Mouse (Mus musculus) embryonic stem cell, embryonic (primary cell): ENCODE measurements around the gene Mov10.

ENCODE experiments used
- CTCF ChIA-PET, 4 experiments: fragments of 300-600 bp in 2 of 4; fragments of 350-600 bp in 2 of 4; sonication (Branson Sonifier 250); formaldehyde crosslinking; loops; one replicate each; lab custom pipeline; 2022; ENCODE audit warnings: inconsistent platforms in 2 of 4; lab: Charles Lee
- POLR2A ChIA-PET, 4 experiments: fragments of 300-600 bp in 2 of 4; fragments of 350-600 bp in 2 of 4; sonication (Branson Sonifier 250); formaldehyde crosslinking; loops; one replicate each; lab custom pipeline; 2022; ENCODE audit warnings: antibody characterized with exemption in 4 of 4, inconsistent platforms in 1 of 4; lab: Charles Lee

Gene Mov10

GRCm38 (mm10) chr3:104817991-104818748 is at the start of gene Mov10:
TSS of gene Mov10 (minus strand) at chr3:104818563.
- POLR2A ChIA-PET: interaction anchor here (0.6 to 6.1 kb wide), 39 partner anchors 9 to 307 kb away, joined by 3 to 62 read pairs (median 4); partner anchors contain the start of genes Capza1 (in 3 of the 4), Rhoc (in 3 of the 4) and St7l (in 2 of the 4)
- CTCF ChIA-PET: interaction anchor here in 2 of 4 experiments (0.6 to 1.5 kb wide), 6 partner anchors 29 to 673 kb away, joined by 3 to 7 read pairs (median 3); partner anchors contain the start of gene Rhoc (in 2 of the 2)

- ChIA-PET POLR2A (interaction anchor here in 3 of 4 experiments (0.6 to 0.8 kb wide), 5 partner anchors 49 to 1659 kb away, joined by 3 to 7 read pairs (median 3); partner anchors contain the start of gene Mov10 (in 1 of the 3)), CTCF (interaction anchor here in 3 of 4 experiments (0.6 to 0.7 kb wide), 4 partner anchors 56 to 194 kb away, joined by 3 to 8 read pairs (median 4); no protein-coding TSS in a partner anchor)
Measured at GRCm38 (mm10) chr3:104866674-104867073, 48.3 kb upstream of the Mov10 start.

- CTCF ChIA-PET: interaction anchor here in 2 of 4 experiments (1.2 to 2.1 kb wide), 3 partner anchors 77 to 193 kb away, joined by 3 to 6 read pairs (median 4); no protein-coding TSS in a partner anchor
- POLR2A ChIA-PET: interaction anchor here in 3 of 4 experiments (0.5 to 3.4 kb wide), 24 partner anchors 8 to 435 kb away, joined by 3 to 40 read pairs (median 8); partner anchors contain the start of genes Mov10 (in 2 of the 3), Slc16a1 (in 2 of the 3) and Rhoc (in 1 of the 3)
Measured at GRCm38 (mm10) chr3:104865341-104865788, 47.0 kb upstream of the Mov10 start.

- CTCF ChIA-PET: interaction anchor here in 3 of 4 experiments (0.6 to 2.1 kb wide), 8 partner anchors 10 to 194 kb away, joined by 3 to 6 read pairs (median 4); no protein-coding TSS in a partner anchor
- POLR2A ChIA-PET: interaction anchor here (0.7 to 3.4 kb wide), 68 partner anchors 8 to 434 kb away, joined by 3 to 40 read pairs (median 4); partner anchors contain the start of genes Mov10 (in 3 of the 4), Ppm1j (in 2 of the 4), Slc16a1 (in 2 of the 4) and Cttnbp2nl (in 1 of the 4)
Measured at GRCm38 (mm10) chr3:104864651-104865340, 46.4 kb upstream of the Mov10 start.

DNA sequence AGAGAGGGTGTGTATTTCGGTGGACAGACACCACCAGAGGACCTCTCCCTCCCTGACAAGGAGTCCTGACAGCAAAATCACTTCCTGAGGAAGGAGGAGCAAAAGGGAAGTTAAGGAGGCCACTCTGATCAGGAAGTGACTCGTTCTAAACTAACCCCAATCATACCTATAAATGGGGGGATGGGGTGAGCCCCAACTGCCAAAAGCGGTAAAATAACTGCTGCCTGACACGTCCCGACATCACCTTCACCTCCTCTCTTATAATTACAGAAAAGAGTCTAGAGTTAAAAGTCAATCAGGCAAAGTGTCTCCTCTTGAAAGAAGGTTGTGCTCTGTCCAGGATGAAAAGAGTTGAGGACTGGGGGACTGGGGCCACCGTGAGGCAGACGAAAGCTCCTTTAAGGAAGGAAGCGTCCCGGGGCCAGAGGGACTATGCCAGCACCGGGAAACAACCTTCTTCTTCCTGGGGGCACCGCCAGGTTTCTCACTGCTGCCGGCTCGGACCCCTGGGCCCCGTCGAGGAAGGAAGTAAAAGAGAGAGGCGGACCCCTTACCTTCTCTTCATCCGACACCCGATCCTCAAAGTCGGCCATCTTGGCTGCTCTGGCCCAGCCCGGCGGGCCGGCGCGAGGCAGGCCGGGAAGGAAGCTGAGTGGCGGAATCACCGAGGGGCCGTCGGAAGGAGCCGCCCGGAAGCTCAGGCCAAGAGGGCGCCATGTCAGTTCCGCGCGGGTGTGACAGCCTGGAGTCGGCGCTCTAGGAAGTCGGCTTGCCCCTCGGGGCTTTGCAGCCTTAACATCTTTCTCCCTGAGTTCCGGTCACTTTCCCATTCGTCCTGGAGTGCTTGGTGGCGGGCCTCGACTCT is 45.7 kb upstream of the Mov10 start, which contains the start of the genes St7l and Capza1:
TSS of gene St7l (plus strand) at position 220 of the 865 bp plus-strand sequence.
TSS of gene Capza1 (minus strand) at position 720 of the 865 bp plus-strand sequence.
- POLR2A ChIA-PET: interaction anchor here (0.7 to 3.4 kb wide), 65 partner anchors 8 to 588 kb away, joined by 3 to 40 read pairs (median 4); partner anchors contain the start of genes Mov10 (in 3 of the 4), Ppm1j (in 2 of the 4), Slc16a1 (in 2 of the 4) and Cttnbp2nl (in 1 of the 4)

GRCm38 (mm10) chr3:104858560-104858959 is 40.2 kb upstream of the Mov10 start:
- POLR2A ChIA-PET: interaction anchor here in 1 of 4 experiments (1.2 kb wide), 1 partner anchor 44 kb away, joined by 3 read pairs; no protein-coding TSS in a partner anchor
- CTCF ChIA-PET: no interaction called here

More for the DNA sequence above, 45.7 kb upstream of the Mov10 start, which contains the start of the genes St7l and Capza1:
- CTCF ChIA-PET: interaction anchor here in 3 of 4 experiments (0.6 to 2.1 kb wide), 9 partner anchors 9 to 195 kb away, joined by 3 to 6 read pairs (median 4); no protein-coding TSS in a partner anchor

- CTCF ChIA-PET: interaction anchor here in 1 of 4 experiments (1.2 kb wide), 1 partner anchor 67 kb away, joined by 6 read pairs; the partner anchor contains the start of gene Rhoc
- POLR2A ChIA-PET: interaction anchor here in 2 of 4 experiments (0.6 to 3.2 kb wide), 15 partner anchors 8 to 258 kb away, joined by 3 to 30 read pairs (median 5); partner anchors contain the start of genes Capza1 (in 2 of the 2), St7l (in 2 of the 2), Mov10 (in 1 of the 2) and Rhoc (in 1 of the 2)
Measured at GRCm38 (mm10) chr3:104856106-104856505, 37.7 kb upstream of the Mov10 start.

DNA sequence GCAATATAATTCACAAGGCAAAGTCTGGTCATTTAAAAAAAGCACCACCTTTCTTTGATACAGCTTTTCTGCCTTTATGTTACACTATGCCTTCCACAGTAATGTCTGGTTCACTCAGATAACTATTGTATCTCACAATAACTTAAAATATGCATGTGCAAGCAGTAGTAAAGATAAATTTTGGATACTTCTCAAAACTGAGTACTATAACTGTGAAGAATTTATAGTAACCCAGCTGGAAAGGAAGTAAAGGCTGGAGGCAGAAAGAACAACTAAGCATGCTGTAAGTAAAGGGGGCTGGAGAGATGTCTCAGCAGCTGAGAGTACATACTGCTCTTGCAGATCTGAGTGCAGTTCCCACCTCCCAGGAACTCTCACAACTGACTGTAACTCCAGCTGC is 36.5 kb upstream of the Mov10 start:
- POLR2A ChIA-PET: interaction anchor here in 3 of 4 experiments (0.5 to 3.2 kb wide), 12 partner anchors 9 to 73 kb away, joined by 3 to 30 read pairs (median 5); partner anchors contain the start of genes Capza1 (in 2 of the 3), St7l (in 2 of the 3), Fam19a3 (in 1 of the 3) and Mov10 (in 1 of the 3)
- CTCF ChIA-PET: interaction anchor here in 2 of 4 experiments (0.6 to 1.1 kb wide), 2 partner anchors 9 to 65 kb away, joined by 4 read pairs; partner anchors contain the start of genes Capza1 (in 1 of the 2) and St7l (in 1 of the 2)

- POLR2A ChIA-PET: interaction anchor here in 3 of 4 experiments (0.5 to 3.2 kb wide), 12 partner anchors 9 to 73 kb away, joined by 3 to 30 read pairs (median 4); partner anchors contain the start of genes Capza1 (in 2 of the 3), St7l (in 2 of the 3) and Fam19a3 (in 1 of the 3)
- CTCF ChIA-PET: interaction anchor here in 1 of 4 experiments (1.1 kb wide), 1 partner anchor 10 kb away, joined by 4 read pairs; the partner anchor contains the start of genes Capza1 and St7l
Measured at GRCm38 (mm10) chr3:104854465-104854864, 36.1 kb upstream of the Mov10 start.

GRCm38 (mm10) chr3:104846601-104847000 is 28.2 kb upstream of the Mov10 start:
- ChIA-PET POLR2A (interaction anchor here in 3 of 4 experiments (0.6 to 2.5 kb wide), 14 partner anchors 8 to 60 kb away, joined by 3 to 7 read pairs (median 4); partner anchors contain the start of genes Capza1 (in 1 of the 3), Mov10 (in 1 of the 3) and St7l (in 1 of the 3)), CTCF (no interaction called here)

DNA sequence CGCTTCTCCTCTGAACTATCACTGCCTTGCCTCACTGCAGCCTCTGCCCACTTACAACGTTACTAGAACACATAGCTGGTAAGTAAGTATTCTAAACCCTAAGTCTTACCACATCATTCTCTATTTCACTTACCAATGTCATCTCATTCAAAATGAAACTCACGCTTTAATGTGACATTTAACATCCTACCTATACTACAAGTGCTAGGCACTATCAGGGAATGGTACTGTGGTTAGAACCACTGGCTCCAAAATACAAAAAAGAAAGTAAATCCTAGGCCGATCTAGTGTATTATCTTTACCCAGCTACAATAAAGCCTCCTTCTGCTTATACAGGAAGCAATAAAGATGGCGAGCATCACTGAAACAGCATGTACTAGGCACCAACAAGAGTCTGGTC is 22.7 kb upstream of the Mov10 start:
- POLR2A ChIA-PET: interaction anchor here in 2 of 4 experiments (0.6 to 1.0 kb wide), 4 partner anchors 9 to 438 kb away, joined by 3 to 4 read pairs (median 3); partner anchors contain the start of genes Cttnbp2nl (in 1 of the 2) and Mov10 (in 1 of the 2)
- CTCF ChIA-PET: interaction anchor here in 1 of 4 experiments (1.1 kb wide), 1 partner anchor 126 kb away, joined by 4 read pairs; no protein-coding TSS in a partner anchor

DNA sequence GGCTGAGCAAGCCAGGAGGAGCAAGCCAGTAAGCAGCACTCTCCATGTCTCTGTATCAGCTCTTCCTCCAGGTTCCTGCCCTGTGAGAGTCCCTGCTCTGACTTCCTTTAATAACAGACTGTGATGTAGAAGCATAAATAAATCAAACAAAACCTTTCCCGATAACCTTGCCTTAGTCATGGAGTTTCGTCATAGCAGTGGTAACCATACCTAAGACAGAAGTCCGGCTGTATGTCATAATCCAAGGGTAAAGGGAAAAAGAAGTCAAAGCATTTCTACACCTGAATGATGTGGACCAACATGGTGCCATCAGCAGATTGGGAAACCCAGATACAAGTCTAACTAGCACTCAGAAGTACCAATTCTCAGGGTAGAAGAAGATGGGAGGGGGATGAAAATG is 17.4 kb upstream of the Mov10 start:
- POLR2A ChIA-PET: interaction anchor here in 2 of 4 experiments (1.5 kb wide), 2 partner anchors 17 to 29 kb away, joined by 3 to 6 read pairs; partner anchors contain the start of genes Capza1 (in 1 of the 2) and Mov10 (in 1 of the 2)
- CTCF ChIA-PET: no interaction called here

DNA sequence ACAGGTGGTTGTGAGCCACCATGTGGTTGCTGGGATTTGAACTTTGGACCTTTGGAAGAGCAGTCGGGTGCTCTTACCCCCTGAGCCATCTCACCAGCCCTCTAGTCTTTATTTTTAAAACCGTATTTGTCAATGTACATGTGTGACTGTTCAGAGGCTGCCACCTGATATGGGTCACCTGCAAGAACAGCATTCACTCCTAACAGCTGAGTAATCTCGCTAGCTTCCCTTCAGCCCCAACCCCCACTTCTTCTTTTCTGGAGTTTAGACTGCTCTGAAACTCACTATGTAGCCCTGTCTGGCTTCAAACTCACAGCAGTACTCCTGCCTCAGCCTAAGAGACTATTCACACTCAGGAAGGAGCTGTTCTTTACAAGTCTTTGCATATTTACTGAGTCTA is 4.0 kb upstream of the Mov10 start:
- ChIA-PET POLR2A (interaction anchor here in 1 of 4 experiments (0.8 to 2.1 kb wide), 5 partner anchors 25 to 101 kb away, joined by 3 to 5 read pairs (median 3); no protein-coding TSS in a partner anchor), CTCF (interaction anchor here in 1 of 4 experiments (0.8 kb wide), 1 partner anchor 57 kb away, joined by 3 read pairs; no protein-coding TSS in a partner anchor)

DNA sequence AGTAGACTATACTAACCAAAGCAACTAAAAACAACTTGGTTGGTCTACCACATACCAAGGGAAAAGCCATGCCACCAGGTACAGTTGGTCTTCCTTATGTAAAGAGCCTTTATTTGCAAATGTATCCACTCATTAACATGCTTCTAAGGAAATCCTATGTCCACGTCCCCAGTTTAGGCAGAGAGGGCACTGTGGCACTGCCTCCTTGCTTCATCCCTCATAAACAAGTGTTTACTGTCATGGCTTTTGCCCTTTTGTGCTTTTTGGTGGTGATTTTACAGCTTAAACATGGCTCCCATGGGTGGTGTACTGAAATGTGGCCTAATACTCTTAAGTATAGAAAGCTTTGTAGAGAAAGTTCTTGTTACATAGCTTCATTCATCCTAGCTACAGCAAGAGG is 2.1 kb upstream of the Mov10 start:
- POLR2A ChIA-PET: interaction anchor here in 2 of 4 experiments (1.0 to 2.5 kb wide), 6 partner anchors 9 to 44 kb away, joined by 4 to 7 read pairs (median 6); partner anchors contain the start of genes Capza1 (in 1 of the 2), Rhoc (in 1 of the 2) and St7l (in 1 of the 2)
- CTCF ChIA-PET: no interaction called here

DNA sequence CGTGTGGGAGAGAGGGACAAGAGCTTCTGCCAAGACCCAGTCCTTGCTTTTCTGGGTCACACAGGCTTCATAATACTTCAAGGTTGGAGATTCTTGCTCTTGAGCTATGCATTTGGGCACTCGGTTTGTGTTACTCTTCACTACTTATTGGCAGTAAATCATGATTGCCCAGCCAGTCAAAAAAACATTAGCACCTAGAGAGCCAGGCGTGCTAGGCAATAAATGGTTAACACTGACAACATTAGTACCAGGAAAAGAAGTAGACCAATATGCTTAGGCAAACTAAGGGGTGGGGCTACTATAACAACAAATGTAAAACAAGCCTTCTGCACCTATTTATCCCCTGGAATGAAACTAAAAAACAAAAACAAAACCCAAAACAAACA is 379 bp upstream of the Mov10 start:
- POLR2A ChIA-PET: interaction anchor here (0.6 to 6.1 kb wide), 36 partner anchors 9 to 308 kb away, joined by 3 to 62 read pairs (median 4); partner anchors contain the start of genes Capza1 (in 3 of the 4), Rhoc (in 3 of the 4) and St7l (in 2 of the 4)
- CTCF ChIA-PET: interaction anchor here in 2 of 4 experiments (0.6 to 1.5 kb wide), 6 partner anchors 30 to 672 kb away, joined by 3 to 7 read pairs (median 3); partner anchors contain the start of gene Rhoc (in 2 of the 2)
